Mouse (Mus musculus) stomach, postnatal 0 days (tissue): ENCODE data around the gene Vgll4. TPM values are rescaled to one million over a fixed set of nuclear protein-coding genes. Genes with fewer than 3 reads are reported as not detected.

Source experiments
- ATAC-seq: fragments of 200-750 bp; cut with Nextera tagmentation; 2 replicates; pipeline ENCODE4 v1.8.0; 2017; ENCODE audit not compliant: low FRiP score, low TSS enrichment
- DNase-seq: peaks from one replicate; pipeline ENCODE4 v3.0.0-alpha.2; 2016; ENCODE audit warnings: low spot score
- H3K27ac ChIP-seq: fragments of 300-500 bp; sonication (generic); replicated peaks from 2 replicates; pipeline ENCODE4 v1.5.1; 2014; ENCODE audit warnings: mild to moderate bottlenecking, control low read depth
- H3K27me3 ChIP-seq: fragments of 300-500 bp; sonication (generic); 2 replicates; pipeline ENCODE4 v1.6.1; 2014; ENCODE audit warnings: low read length; ENCODE audit not compliant: control insufficient read depth, insufficient read depth
- H3K36me3 ChIP-seq: fragments of 300-500 bp; sonication (generic); 2 replicates; pipeline ENCODE4 v1.6.1; 2014; ENCODE audit warnings: low read length, mixed read lengths; ENCODE audit not compliant: control insufficient read depth, insufficient read depth
- H3K4me1 ChIP-seq: fragments of 300-500 bp; sonication (generic); replicated peaks from 2 replicates; pipeline ENCODE4 v1.6.1; 2014; ENCODE audit warnings: antibody characterized with exemption; ENCODE audit not compliant: control insufficient read depth, insufficient read depth
- H3K4me2 ChIP-seq: fragments of 300-500 bp; sonication (generic); replicated peaks from 2 replicates; pipeline ENCODE4 v1.6.1; 2014; ENCODE audit warnings: low read depth, mild to moderate bottlenecking, control low read depth, moderate library complexity
- H3K4me3 ChIP-seq: fragments of 300-500 bp; sonication (generic); 2 replicates; pipeline ENCODE4 v1.5.1; 2014; ENCODE audit warnings: low read depth, low read length, control low read depth
- H3K9ac ChIP-seq: fragments of 300-500 bp; sonication (generic); 2 replicates; pipeline ENCODE4 v1.6.1; 2014; ENCODE audit warnings: mild to moderate bottlenecking, low read length, control low read depth, mixed read lengths
- H3K9me3 ChIP-seq: fragments of 300-500 bp; sonication (generic); 2 replicates; pipeline ENCODE4 v1.6.1; 2016; ENCODE audit warnings: low read length; ENCODE audit not compliant: control insufficient read depth
- CTCF ChIP-seq: IDR thresholded peaks from 2 replicates; pipeline ENCODE4 v1.5.1; 2016; ENCODE audit warnings: antibody characterized with exemption, low read depth, mild to moderate bottlenecking, moderate library complexity
- EP300 ChIP-seq: optimal IDR thresholded peaks from 2 replicates; pipeline ENCODE3; 2016; ENCODE audit warnings: antibody characterized with exemption
- WGBS: fragments of 180-500 bp; shearing (Covaris S2); extraction: QIAGEN DNeasy Blood & Tissue Kit; methylation state at CpG from one replicate; pipeline ENCODE4 v1.1.7; 2014; 5-methylcytosine and 5-hydroxymethylcytosine counted together
- polyA plus RNA-seq: library from polyadenylated mRNA; unstranded; fragments of >200 nt; fragmentation: Nextera tagmentation; extraction: Ambion mirVana; gene quantifications from 2 replicates; pipeline ENCODE4 v1.2.1, GENCODE M21; 2015

Gene Vgll4
- polyA plus RNA-seq, 1 experiment from 2014 or later = 38.5 TPM

- Histone ChIP-seq H3K27ac (no peak overlapping the region), H3K4me2 (no peak overlapping the region), H3K4me1 (no peaks in the 10 kb centered on the region), H3K9me3 (no peaks in the 10 kb centered on the region), H3K27me3 (no peaks in the 10 kb centered on the region), H3K9ac (no peak overlapping the region), H3K36me3 (no peaks in the 10 kb centered on the region), H3K4me3 (no peak overlapping the region)
- TF ChIP-seq CTCF = no peak
- ATAC-seq (no peak), DNase-seq (no peak)
- 76% methylated on average over 3 of the region's 3 CpGs for WGBS
These were observed 34.4 kb downstream of the Vgll4 start for GRCm38 (mm10) chr6:114935362-114935761.

DNA sequence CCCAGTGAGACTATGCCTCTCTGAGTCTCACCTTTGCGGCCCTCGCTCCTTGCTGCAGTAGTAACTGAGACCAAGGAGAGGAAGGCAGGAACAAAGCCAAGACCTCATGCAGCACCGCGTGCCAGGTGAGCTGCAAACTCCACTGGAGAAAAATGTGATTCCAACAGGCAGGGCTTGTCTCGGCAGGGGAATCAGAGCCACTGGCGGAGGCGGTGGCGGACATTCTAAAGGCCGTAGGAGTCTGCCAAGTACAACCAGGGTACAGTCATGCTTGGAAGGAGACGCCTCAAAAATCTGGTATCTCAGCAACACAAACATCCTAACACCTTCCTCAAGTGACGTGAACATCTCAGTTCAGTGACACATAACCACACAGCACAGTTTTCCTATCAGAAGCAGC is 35.7 kb downstream of the Vgll4 start:
- peak overlapping the region; percentile 49; the same call in 1 of the 2 replicates for H3K27ac ChIP-seq
- H3K4me3 ChIP-seq = no peak overlapping the region
- 71% methylated on average over 11 of the region's 11 CpGs for WGBS
- ATAC-seq = no peak
- DNase-seq = no peak
- no peak overlapping the region for H3K4me2 ChIP-seq
- no peaks in the 10 kb centered on the region for H3K27me3 ChIP-seq
- no peaks in the 10 kb centered on the region for H3K9me3 ChIP-seq
- TF ChIP-seq EP300 (no peak), CTCF (no peak)
- no peaks in the 10 kb centered on the region for H3K36me3 ChIP-seq
- H3K4me1 ChIP-seq = peaks cover 2% of the 10 kb centered on the region; the same call in 1 of the 2 replicates
- H3K9ac ChIP-seq = no peak overlapping the region

GRCm38 (mm10) chr6:114932991-114933392 is 36.8 kb downstream of the Vgll4 start:
- no peak overlapping the region for H3K4me3 ChIP-seq
- no peak overlapping the region for H3K9ac ChIP-seq
- peaks cover 2% of the 10 kb centered on the region; the same call in 1 of the 2 replicates for H3K4me1 ChIP-seq
- 73% methylated on average over 3 of the region's 3 CpGs for WGBS
- ATAC-seq (no peak), DNase-seq (no peak)
- H3K9me3 ChIP-seq = no peaks in the 10 kb centered on the region
- no peaks in the 10 kb centered on the region for H3K36me3 ChIP-seq
- H3K27me3 ChIP-seq = no peaks in the 10 kb centered on the region
- H3K4me2 ChIP-seq = no peak overlapping the region
- TF ChIP-seq EP300 (no peak), CTCF (no peak)
- H3K27ac ChIP-seq = no peak overlapping the region

GRCm38 (mm10) chr6:114932116-114932500 is 37.7 kb downstream of the Vgll4 start:
- Histone ChIP-seq H3K27me3 (no peaks in the 10 kb centered on the region), H3K4me2 (no peak overlapping the region), H3K4me1 (peaks cover 2% of the 10 kb centered on the region; the same call in 1 of the 2 replicates), H3K9ac (no peak overlapping the region), H3K4me3 (no peak overlapping the region), H3K27ac (peak overlapping the region; percentile 82), H3K36me3 (no peaks in the 10 kb centered on the region), H3K9me3 (no peaks in the 10 kb centered on the region)
- ATAC-seq = no peak
- WGBS = 40% methylated on average over 5 of the region's 5 CpGs
- TF ChIP-seq CTCF (no peak), EP300 (no peak)
- no peak for DNase-seq

- DNase-seq (peak; percentile 32), ATAC-seq (no peak)
- Histone ChIP-seq H3K9ac (no peak overlapping the region), H3K27ac (peak overlapping the region; percentile 82), H3K4me1 (peaks cover 2% of the 10 kb centered on the region; the same call in 1 of the 2 replicates), H3K9me3 (no peaks in the 10 kb centered on the region), H3K27me3 (no peaks in the 10 kb centered on the region), H3K4me3 (no peak overlapping the region), H3K4me2 (0 out of 2 replicates have a peak overlapping the region, but pooled peaks have one; percentile 14), H3K36me3 (no peaks in the 10 kb centered on the region)
- TF ChIP-seq CTCF = no peak
- no peak for TF ChIP-seq EP300
- WGBS = 50% methylated on average over 28 of the region's 28 CpGs
These were observed 38.3 kb downstream of the Vgll4 start for GRCm38 (mm10) chr6:114931212-114932115.

- H3K4me2 ChIP-seq = no peak overlapping the region
- WGBS = 87% methylated on average over 8 of the region's 8 CpGs
- H3K9me3 ChIP-seq = no peaks in the 10 kb centered on the region
- H3K27ac ChIP-seq = no peak overlapping the region
- DNase-seq = no peak
- no peak overlapping the region for H3K9ac ChIP-seq
- no peak overlapping the region for H3K4me3 ChIP-seq
- no peaks in the 10 kb centered on the region for H3K36me3 ChIP-seq
- H3K27me3 ChIP-seq = no peaks in the 10 kb centered on the region
- no peak for ATAC-seq
- TF ChIP-seq EP300 = no peak
- no peak for TF ChIP-seq CTCF
- peaks cover 2% of the 10 kb centered on the region; the same call in 1 of the 2 replicates for H3K4me1 ChIP-seq
These were observed 39.1 kb downstream of the Vgll4 start for GRCm38 (mm10) chr6:114930646-114931045.
